Mouse (Mus musculus) G1E-ER4 (cell line): ENCODE measurements around the gene Tmcc3. TPM values are rescaled to one million over a fixed set of nuclear protein-coding genes. Genes with fewer than 3 reads are reported as not detected.

Experiments used
- GATA1 ChIP-seq: IDR thresholded peaks from one replicate; pipeline ENCODE4 v1.8.0; 2012; ENCODE audit warnings: low read length, inconsistent platforms
- polyA plus RNA-seq: library from polyadenylated mRNA; stranded (reverse); fragments of >175 nt; gene quantifications from 2 replicates; pipeline ENCODE4 v1.2.3, GENCODE M21; 2012

Tmcc3 gene
- 5.8 and 7.3 TPM in 2 replicates for polyA plus RNA-seq

DNA sequence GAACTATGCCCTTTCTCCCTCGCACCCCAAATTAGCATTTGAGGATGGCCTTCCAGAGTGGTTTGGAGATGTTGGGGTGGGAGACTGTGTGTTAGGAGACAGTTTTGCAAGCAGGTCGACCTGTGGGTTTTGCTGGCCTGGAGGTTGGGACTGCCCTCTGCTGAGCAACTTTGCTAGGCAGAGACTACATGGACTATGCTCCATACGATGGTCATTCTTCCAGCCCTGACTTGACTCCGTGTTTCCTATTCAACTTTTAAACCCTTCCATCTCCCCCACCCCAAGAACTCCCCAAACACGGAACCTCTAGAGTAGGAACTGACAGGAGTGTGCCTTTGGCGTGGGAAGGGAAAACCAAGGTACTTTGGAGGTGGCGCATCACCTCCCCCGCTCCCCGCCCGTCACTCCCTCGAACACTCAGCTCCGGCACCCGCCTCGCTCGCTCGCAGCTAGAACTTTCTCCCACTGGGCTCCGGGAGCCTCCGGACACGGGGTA lies at the start of gene Tmcc3:
TSS of gene Tmcc3 (plus strand) at position 439 of the 496 bp plus-strand sequence.
- no peak for TF ChIP-seq GATA1

DNA sequence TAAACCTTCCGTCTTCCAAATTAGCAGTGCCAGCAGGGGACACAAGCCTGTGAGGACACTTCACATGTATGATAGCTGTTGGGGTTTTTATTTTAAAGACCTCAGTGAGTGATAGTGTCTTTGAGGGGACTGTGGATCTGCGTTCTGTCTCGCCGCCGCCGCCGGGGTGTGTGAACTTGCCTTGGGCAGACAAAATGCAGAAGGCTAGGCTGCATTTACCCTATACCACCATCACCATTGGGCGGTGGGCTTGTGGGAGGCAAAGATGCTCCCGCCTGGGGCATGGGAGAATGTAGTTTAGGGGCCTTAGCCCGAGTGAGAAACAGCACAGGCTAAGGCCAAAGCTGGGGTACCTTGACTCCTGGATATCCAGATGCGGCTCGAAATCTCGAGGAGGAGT lies 49.1 kb upstream of the Tmcc3 start:
- TF ChIP-seq GATA1: no peak

DNA sequence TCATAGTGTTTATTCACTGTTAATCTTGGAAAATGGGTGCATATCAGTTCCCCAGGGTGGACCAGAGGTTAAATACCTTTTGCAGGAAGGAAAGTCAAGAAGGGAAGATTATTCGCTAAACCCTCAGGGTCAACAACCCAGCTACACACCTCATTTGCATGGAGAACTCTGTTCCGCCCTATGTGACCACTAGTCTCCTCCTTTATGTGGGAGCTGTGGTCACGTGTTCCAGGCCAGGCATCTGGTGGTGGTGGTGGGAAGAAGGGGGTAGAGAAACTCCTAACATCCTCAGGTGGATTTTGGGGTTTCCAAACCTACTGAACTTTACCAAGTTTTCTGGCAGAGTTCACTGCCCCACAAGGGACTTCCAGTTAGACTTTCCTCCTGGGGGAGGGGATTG lies 48.5 kb upstream of the Tmcc3 start:
- no peak for TF ChIP-seq GATA1

GRCm38 (mm10) chr10:94265656-94266542 lies 45.9 kb upstream of the Tmcc3 start:
- TF ChIP-seq GATA1: no peak

GRCm38 (mm10) chr10:94275321-94275720 lies 36.4 kb upstream of the Tmcc3 start:
- TF ChIP-seq GATA1: no peak

GRCm38 (mm10) chr10:94276511-94276910 lies 35.2 kb upstream of the Tmcc3 start:
- no peak for TF ChIP-seq GATA1

DNA sequence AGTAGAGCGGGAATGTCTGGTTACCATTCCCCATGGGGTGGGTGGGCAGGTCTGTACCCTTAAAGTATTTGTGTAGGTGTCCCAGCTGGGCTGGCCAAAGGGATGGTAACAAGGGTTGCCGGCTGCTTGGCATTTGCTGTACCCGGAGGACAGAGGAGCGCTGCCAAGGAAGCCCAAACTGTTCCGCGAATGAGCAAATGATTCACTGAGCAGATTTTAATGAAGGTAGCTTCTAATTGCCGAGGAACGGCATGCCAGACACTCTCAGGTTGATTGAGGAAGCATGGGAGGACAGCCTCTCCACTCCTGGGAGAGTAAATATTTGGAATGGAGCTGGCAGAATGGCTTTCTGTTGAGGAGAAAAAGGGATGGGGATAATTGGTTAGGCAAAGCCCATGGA lies 29.6 kb upstream of the Tmcc3 start:
- TF ChIP-seq GATA1: no peak

- no peak for TF ChIP-seq GATA1
Measured at GRCm38 (mm10) chr10:94282797-94283196, 29.0 kb upstream of the Tmcc3 start.

DNA sequence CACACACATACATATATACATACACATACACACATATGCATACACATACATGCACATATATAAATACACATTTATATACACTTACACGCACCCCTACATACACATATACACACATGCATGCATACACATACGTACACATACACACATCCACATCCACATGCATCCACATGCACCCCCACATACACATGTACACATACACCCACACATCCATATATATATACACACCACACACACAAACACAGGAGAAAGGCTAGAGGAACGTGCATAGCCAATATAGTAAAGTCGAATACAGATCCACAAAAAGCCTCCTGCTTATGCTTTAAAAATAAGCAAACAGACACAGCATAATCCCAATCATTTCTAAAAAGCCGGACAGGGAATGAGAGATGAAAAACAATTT lies 17.3 kb upstream of the Tmcc3 start:
- no peak for TF ChIP-seq GATA1

DNA sequence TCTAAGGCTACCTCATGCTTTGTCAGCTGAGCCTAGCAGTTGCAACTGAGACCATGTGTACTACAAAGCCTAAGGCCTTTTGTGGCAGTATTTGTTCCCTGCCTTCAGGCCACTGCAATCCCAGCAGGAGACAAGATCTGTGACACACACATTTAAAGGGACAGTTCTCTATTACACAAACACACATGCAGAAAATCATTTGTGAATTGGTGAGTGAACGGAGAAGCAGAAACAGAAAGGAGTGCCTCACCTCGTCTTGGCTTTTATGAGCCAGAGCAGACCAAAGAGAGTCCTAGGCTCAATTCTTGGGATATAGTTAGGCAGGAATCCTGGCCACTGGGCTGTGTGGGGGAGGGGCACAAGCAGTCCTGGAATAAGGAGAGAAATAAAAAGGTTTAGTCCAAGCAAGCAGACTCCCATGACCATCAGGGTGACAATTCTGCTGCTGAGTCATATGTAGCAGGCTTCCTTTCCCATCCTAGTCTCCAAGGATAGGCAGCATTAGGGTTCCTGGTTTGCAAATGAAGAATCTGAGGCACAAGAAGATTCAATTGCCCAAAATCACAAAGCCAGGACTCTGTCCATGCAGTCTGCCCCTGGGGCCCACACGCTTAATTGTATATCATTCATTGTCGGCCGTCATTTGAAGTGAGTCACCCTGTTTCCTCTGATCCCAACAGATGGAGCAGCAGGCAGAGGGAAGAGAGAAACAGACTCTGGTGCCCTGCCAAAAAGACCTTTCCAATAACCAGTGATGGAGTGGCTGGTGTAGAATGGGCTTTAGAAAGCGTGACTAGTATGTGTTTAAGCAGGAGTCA lies 16.6 kb upstream of the Tmcc3 start:
- TF ChIP-seq GATA1: no peak

DNA sequence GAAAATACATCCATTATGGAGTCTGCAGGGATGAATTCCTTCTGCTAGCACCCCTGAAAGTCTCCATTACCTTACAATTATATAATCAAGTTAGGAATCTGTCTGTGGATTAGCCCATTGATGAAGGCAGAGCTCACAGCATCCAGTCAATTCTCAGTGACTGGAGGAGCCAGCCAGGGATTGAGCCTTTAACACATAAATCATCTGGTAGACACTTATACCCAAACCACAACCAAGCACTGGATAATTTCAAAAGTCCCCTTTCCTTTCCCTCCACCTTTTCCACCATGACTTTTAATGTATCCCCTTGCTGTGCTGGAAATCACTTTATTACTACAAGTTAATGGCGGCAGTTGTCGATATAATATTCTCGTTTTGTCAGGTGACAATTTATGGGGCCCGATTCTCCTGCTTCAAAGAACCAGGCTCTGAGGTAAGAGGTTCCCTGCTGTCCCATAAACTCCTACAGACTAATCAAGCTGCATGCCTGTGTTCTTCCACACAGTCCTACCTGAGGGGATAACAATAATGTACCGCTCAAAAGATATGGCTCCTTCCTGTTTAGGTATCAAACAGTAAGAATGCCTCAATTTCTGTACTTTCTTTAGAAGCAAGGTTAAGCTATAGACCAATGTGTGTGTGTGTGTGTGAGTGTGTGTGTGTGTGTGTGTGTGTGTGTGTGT lies 15.7 kb upstream of the Tmcc3 start:
- no peak for TF ChIP-seq GATA1

GRCm38 (mm10) chr10:94298471-94298870 lies 13.3 kb upstream of the Tmcc3 start, which contains the start of gene Gm4792:
TSS of gene Gm4792 (minus strand) at chr10:94298703.
- TF ChIP-seq GATA1: no peak

DNA sequence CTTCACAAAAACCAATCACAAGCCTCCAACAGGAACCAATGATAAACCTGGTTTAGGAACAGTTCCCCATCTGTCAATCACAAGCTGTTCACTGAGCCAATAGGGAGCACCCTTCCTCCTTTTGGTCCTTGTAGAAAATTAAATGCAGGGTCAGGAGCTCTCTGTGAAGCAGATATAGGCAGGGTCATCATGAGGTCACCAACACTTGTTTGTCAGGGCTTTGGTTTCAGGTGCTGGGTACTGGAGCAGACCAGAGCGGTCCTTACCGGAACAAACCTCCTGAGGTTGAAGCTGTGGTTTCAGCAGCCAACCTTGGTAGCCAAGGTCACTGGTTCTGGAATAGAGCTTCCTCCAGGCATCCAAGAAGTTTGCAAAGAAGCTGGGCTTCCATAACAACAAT lies 12.4 kb upstream of the Tmcc3 start:
- no peak for TF ChIP-seq GATA1

GRCm38 (mm10) chr10:94304064-94304657 lies 7.6 kb upstream of the Tmcc3 start:
- TF ChIP-seq GATA1: no peak

DNA sequence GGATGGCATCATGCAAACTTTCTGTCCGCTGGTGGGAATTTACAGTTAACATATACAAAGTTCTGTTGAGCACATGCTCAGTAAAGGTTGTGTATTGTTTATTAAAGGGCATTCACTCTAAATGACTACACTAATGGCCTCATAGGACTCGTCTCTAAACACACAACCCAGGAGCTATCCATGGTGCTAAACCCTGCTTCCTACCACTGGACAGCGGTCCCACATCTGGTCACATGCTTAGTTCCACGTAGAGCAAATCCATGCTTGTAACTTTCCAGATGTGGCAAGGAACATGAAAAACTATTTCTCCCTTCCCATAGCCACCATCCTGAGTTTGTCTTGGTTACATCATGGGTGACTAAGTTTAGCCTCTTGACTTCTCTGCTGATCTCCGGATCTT lies 6.2 kb upstream of the Tmcc3 start:
- no peak for TF ChIP-seq GATA1
